Mouse (Mus musculus) T-helper 1 cell (primary cell): ENCODE results near the gene Pla2g10.
"Not testable (repeated sequence)": the region's sequence is repeated elsewhere in the genome, so short reads cannot be mapped to it uniquely, and the experiment has no call there.

Source experiments
- in situ Hi-C: fragments of 300-600 bp; cut with MboI, MseI; formaldehyde crosslinking; loops from one replicate; pipeline ENCODE4 v1.15.1; 2025; ENCODE audit warnings: high pct_unique_total_duplicates

Gene Pla2g10

DNA sequence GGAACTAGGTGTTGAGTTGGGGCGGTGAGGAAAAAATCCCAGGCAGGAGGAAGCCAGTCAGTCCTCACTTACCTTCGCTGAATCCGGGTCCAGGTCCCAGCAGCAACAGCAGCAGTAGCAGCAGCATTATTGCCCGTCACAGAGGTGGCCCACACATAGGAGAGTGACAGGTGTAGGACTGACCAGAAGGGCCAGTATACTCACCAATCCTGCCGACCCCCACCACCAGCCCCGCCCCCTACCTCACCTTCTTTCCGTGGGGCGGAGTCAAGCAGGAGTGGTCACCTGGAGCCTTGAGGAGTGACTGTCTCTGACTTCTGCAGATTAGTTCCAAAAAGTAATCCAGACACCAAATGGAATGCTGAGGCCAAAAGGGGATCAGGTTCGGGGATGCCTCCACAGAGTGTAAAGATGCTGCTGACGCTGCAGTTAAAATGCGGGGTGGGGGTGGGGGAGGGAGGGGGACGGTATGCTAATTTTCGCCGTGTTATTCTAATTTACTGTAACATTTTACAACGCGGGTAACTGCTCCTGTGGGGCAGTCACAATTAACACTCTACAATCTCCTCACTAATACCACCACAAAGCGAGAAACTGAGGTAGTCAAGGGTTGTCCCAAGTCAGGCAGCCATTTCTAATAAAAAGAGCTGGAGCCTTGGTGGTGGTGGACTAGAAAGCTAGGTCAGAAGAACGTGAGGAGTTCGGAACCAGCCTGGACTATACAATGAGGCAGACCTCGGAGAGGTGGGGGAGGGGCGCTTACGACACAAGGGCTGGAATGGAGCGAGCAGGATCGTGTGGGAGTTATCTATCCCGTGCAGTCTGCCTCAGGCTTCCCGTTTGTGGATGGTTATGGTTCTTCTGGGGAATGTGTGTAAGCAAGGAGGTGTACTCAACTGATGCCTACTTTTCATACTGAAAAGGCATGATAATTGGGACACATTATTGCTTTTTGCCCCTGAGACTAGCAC is at the start of gene Pla2g10:
TSS of gene Pla2g10 (minus strand) at position 699 of the 971 bp plus-strand sequence.
- in situ Hi-C loops: loop anchor here (10.0 kb wide), 1 partner anchor 816 kb away; no protein-coding TSS in a partner anchor

DNA sequence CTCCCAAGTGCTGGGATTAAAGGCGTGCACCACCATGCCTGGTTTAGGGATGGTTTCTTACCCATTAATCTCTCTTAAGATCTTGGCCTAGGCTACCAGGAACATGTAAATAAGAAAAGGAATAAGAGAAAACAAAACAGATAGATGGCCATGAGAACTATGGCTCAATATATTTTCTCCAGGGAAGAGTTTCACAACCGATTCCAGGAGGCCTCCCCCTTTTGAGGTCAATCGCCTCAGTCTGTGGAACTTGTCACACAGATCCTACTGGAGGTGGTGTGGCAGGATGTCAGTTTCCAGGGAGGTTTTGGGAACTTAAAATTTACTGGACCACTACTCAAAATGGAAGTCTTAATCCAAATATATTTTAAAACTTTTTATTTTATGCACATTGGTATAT is 43.9 kb upstream of the Pla2g10 start:
- in situ Hi-C loops: not testable (repeated sequence)

DNA sequence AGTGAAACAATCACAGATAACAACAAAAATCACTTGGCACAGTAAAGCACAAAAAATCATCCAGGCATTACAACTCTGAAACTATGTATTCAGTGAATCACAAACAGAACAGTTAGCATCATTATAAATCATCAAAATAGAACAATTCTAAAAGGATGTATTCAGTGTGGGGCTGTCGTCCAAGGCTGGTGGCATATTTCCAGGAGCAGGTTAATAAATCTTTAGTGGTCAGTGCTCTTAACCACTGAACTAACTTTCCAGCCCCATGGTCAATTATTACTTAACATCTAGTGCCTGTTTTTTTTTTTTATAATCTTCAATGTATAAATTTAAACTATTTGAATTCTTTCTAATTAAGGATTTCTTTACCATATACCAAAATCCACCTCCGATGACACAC is 43.2 kb upstream of the Pla2g10 start:
- in situ Hi-C loops: not testable (repeated sequence)

DNA sequence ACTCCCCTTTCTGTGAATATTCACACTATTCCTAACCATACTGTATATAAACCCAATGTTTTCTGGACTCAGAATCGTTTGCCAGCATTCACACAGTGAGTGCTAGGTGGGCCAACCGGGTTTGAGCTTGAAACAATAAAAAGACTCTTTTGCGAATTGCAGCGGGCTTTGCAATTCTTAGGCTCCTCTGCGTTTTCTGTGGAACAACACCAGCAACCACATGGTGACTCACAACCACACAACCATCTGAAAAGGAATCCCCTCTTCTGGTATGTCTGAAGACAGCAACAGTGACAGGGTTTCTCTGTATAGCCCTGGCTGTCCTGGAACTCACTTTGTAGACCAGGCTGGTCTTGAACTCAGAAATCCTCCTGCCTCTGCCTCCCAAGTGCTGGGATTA is 41.3 kb upstream of the Pla2g10 start:
- in situ Hi-C loops: not testable (repeated sequence)

DNA sequence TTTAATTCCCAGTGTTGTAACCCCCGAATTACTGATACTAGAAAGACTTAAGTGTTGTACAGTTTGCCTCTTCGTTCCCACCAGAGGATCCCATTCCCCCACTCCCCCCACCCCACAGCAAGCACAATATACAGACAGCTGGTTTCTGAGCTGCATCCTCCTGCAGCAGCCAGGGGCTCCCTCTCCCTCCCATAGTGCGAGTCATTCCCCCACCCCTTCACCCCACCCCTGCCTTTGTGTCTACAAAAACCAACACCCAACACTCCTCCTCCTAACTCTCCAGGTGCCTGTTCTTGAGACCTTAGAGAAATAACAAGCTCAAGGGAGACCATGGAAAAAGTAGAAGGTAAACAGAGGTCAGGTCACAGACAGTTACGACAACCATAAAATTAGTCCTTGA is 40.8 kb upstream of the Pla2g10 start:
- in situ Hi-C loops: not testable (repeated sequence)

DNA sequence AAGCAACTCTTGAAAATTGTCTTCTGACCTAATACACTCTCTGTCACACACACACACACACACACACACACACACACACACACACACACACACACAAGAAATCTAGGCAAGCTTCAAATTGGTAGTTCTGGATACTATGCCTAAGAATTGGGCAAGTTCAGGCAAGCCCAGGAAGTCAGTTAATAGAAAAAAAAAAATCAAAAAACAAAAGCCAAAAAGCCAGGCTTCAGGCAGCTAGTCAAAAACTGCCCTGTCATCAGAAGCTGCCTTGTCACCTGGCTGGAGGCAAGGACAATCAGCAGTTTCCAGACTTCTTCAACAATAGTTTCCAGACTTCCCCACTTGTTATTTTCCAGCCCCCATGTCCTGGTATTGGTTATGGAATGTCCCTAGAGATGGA is 35.6 kb upstream of the Pla2g10 start:
- in situ Hi-C loops: no loop called here

DNA sequence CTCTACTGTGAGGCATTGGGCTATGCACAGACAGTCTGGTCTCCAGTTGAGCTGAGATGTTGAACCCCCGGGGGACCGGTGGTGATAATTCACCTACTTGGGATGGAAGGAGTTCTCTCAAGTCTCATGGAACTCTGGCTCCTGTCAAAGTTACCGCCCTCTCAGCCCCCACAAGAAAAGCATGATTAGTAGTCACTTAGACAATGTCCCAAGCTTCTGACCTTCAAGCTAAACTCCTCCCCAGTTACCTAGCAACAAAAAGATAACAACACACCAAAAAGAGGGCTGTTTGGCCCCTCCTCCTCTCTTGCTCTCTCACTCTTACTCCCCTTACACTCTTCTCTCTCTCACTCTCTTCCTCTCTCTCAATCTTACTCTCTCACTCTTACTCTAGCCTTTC is 33.7 kb upstream of the Pla2g10 start:
- in situ Hi-C loops: no loop called here

DNA sequence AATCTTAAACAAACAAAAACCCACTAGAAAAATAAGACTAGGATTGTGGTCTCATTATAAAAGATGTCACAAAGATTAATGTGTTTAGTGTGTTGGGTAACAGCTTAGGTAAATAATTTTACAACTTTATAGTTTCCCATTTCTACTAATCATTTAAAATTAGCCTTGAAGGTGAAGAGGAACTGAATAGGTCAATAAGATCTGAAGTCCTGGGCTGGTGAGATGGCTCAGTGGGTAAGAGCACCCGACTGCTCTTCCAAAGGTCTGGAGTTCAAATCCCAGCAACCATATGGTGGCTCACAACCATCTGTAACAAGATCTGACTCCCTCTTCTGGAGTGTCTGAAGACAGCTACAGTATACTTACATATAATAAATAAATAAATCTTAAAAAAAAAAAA is 32.0 kb upstream of the Pla2g10 start:
- in situ Hi-C loops: not testable (repeated sequence)

DNA sequence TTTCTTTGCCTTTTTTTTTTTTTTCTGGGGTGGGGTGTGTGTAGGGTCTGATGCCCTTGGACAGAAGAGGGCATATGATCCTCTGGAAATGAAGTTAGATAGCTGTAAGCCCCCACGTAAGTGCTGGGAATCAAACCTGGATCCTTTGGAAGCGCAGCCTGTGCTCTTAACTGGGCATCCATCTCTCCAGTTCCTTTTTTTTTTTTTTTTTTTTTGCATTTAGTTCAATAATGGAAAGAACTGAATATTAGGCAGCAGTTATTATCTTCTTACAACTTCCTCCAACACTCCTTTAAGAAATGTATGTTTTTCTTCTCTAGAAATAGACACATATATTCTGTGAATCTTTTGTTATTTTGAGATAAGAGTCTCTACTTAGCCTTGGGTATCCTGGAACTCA is 27.0 kb upstream of the Pla2g10 start:
- in situ Hi-C loops: no loop called here

DNA sequence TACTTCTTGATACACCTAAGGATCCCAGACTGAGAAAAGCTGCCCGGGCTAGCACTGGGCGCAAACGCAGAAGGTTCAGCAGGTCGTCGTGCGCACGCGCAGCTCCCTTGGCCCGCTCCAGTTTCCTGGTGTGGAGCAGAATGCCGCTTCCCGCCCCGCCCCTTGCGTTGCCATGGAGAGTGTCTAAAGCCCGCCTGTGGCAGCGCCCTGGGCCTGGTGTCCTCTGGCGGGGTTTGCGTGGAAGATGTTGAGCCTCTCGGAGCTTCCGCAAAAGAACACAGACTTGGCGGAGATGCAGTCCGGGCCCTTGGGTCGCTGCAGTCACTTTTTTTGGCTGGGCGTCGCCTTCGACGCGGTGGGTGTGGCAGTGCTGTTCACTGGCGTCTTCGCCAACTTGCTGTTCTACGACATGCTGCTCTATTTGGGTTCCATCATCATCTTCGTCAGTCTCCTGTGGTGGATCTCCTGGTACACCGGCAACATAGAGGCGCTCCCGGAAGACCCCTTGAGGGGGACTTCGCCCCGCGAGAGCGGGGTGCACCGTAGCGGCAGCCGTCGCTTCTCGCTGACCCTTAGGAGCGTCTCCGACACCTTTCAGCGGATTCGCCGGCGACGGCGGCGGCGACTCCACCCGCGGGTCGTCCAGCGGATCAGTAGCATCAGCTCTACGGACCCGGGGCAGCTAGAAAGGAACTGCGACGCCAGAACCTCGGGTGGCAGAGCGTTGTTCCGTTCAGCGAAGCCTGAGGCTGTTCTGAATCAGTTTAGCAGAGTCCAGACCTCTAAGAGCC is 23.8 kb upstream of the Pla2g10 start:
- in situ Hi-C loops: no loop called here

DNA sequence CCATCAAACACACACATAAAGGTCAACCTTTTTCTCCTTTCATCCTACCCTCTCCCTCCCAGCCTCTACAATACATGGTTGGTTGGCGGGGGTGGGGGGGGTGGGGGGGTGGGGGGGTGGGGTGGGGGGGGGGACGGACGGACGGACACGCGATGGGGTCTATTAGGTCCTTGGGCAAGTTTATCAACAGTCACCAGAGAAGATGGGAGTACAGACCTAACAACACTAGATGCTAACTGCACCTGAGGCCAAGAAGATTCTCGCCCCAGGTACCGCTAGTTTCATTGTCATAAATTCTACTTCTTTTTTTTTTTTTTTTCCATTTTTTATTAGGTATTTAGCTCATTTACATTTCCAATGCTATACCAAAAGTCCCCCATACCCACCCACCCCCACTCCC is 23.2 kb upstream of the Pla2g10 start:
- in situ Hi-C loops: no loop called here

DNA sequence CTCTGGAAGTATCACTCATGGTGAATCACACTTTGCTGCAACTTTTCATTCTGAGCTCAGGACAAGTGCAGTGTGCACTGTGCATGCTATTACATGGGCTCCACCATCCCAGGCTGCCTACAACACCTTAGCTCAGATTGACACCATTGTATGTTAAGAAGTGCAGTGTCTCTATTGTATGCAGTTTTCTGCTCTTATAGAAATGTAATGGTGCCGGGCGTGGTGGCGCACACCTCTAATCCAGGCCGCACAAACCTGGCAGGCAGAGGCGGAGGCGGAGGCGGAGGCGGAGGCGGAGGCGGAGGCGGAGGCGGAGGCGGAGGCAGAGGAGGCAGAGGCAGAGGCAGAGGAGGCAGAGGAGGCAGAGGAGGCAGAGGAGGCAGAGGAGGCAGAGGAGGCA is 19.8 kb upstream of the Pla2g10 start:
- in situ Hi-C loops: no loop called here

DNA sequence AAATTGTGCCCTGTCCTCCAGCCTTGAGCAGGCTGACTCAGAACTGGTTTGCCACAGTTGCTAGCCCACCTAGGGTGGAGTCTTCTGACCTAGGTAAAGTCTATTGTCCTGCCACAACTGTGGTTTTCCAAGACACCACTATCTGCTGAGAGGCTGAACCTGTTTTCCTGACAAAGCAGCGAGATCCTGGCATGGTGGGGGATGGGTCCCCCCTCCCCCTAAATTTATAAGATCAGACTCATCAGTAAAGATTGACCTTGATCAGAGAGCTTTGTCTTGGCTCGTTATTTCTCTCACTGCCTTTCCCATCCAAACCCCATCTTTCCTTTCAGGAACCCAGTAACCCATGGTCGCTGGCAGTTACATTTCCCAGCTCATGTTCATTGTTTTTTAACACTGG is 19.2 kb upstream of the Pla2g10 start:
- in situ Hi-C loops: no loop called here

DNA sequence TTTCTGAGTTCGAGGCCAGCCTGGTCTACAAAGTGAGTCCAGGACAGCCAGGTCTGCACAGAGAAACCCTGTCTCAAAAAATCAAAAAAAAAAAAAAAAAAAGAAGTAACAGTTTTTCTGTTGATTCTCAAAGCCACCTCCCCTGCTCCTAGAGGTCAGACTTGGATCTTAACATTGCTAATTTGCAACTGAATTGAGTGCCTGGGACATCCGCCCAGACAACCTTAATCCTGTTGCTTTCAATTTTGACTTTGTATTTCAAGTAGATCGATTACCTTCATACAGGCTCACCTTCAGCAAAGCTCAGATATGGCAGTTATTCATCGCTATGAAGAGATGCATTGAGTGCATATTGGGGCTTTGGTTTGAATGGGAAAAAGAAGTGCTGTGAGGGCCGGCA is 18.5 kb upstream of the Pla2g10 start:
- in situ Hi-C loops: no loop called here

DNA sequence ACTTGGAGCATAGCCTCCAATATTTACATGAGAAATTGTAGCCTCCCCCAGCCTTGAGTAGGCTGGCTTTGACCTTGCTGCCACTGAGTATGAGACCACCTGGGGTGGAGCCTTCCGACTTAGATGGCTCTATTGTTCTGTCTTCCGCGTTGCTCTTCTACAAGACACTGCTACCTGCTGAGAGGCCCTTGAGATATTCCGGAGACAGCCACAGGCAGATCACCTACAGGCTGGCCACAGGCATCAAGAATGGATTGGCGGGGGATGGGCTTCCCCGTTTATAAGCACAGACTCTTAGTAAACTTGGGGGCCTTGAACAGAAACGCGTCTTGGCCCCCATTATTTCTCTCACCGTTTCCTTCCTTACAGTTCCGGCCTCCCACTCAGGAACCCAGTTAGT is 18.0 kb upstream of the Pla2g10 start:
- in situ Hi-C loops: not testable (repeated sequence)

DNA sequence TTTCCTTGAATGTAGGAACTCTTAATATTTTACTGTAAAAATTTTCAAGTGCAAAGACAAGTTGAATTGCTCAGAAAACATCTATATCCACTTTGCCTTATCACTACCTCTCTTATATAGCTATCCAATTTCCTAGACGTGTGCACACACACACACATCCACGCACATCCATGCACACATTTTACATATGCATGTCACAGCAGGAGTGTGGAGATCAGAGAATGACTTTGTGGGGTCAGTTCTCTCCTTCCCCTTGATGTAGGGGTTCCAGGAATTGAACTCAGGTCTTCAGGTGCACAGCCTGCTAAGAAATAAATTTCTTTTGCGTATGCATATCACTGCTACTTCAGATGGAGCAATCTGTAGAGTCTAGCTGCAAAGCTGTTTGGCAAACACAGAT is 17.3 kb upstream of the Pla2g10 start:
- in situ Hi-C loops: no loop called here

DNA sequence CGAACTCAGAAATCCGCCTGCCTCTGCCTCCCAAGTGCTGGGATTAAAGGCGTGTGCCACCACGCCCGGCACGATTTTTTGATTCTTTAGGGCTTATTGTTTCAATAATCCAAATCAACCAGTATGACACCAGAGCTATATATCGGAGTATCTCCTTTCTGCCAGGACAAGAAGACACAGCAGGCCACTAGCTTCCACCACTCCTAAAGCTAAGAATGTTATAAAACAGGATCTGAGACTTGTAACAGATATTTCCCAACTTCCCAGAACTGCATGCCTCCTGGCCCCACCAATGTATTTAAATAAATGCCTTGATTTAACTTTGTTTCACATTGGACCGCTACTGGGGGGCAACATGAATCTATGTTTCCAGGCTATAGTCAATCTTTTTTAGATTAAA is 16.9 kb upstream of the Pla2g10 start:
- in situ Hi-C loops: no loop called here

DNA sequence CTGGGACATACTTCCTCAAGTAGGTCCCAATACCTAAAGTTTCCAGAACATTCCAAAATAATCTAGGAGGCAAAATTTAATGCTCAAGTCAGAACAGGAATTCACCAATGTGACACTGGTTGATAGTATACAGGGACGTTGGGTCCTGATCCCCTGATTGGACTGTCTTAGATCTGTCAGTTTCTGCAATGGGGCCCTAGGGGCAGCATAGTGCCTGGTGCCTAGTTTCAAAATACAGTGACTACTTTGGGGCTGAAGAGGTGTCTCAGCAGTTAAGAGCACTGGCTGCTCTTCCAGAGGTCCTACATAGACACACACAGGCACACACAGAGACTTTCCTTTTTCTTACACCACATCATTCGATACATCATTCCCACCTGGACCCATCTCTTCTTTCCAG is 10.1 kb upstream of the Pla2g10 start:
- in situ Hi-C loops: no loop called here

DNA sequence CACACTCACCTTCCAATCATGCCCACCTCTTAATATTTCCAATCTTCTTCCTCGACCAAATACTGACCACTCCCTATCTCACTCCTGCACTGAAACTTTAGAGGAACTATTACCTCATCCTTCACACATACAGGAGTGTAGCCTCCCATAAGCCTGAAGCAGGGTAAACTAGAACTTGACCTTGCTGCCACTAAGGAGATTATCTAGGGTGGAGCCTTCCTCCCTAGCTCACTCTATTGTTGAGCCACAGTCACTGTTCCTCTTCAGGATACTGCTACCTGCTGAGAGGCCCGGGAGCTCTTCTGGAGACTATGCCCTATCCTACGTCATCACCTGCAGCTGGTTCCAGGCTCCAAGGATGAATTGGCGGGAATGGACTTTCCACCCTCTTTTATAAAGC is 8.3 kb upstream of the Pla2g10 start:
- in situ Hi-C loops: loop anchor here (10.0 kb wide), 1 partner anchor 824 kb away; no protein-coding TSS in a partner anchor

DNA sequence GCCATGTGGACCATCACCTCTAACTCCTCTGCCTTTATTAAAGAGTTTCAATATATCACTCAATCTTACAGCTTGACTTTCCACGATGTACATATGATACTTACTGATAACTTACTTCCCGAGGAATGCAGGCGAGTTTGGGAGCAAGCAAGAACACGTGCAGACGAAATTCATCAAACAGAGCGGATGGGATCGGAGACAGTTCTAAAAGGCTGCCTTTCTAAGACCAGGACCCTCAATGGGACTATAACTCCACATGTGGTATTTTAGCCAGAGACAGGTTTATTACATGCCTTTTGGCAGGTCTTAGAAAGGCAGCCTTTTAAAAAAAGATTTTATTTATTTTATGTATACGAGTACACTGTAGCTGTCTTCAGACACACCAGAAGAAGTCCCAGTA is 5.2 kb upstream of the Pla2g10 start:
- in situ Hi-C loops: loop anchor here (10.0 kb wide), 1 partner anchor 821 kb away; no protein-coding TSS in a partner anchor

DNA sequence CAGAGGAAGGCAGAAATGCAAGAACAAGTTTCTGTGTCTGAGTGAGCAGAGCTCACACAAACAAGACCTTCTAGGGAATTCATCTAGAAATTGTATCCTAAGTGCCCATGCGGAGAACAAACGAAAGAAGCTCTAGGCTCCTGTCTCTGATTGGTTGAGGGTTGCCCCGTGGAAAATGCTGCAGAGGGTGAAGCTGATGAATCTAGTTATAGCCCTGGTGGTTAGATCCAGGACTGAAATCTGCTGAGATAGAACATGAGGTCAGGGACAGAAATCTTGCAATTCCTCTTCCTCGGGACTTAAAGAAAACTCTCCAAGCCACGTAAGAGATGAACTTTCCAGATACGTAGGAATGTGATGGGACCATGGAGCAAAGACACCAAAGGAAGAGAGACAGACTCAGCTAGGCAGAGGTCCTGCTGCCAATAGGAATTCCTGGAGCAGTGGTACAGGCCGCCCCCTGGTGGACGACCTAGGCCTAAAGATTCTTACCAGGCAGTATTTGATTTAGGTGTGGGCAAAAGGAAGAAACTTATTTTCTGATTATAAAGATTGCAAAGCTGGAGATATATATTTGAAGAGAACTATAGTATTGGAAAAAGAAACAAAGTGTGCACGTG is 2.8 kb upstream of the Pla2g10 start:
- in situ Hi-C loops: loop anchor here (10.0 kb wide), 1 partner anchor 819 kb away; no protein-coding TSS in a partner anchor

DNA sequence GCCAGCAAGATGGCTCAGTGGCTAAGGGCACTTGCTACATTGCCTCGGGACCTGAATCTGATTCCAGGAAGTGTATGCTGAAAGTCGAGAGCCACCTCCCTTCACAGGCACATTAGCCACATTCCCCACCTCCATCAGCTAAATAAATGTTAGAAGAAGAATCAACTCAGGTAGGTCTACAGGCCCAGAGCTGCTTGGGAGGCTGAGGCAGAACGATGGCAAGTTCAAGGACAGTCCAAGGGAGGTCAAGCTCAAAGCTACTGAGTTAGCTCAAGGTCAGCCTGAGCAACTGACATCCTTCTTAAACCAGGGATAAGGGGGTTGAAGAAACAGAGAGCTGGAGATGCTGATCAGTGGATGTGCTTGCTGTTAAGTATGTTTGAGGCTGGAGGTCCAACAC is 2.0 kb upstream of the Pla2g10 start:
- in situ Hi-C loops: loop anchor here (10.0 kb wide), 1 partner anchor 818 kb away; no protein-coding TSS in a partner anchor
